Mouse (Mus musculus): ENCODE data around the gene Ccn1. TPM values are rescaled to one million over a fixed set of nuclear protein-coding genes. Genes with fewer than 3 reads are reported as not detected.

Ccn1 gene
- polyA plus RNA-seq, 1 experiment from 2014 or later, result 36.2 TPM

DNA sequence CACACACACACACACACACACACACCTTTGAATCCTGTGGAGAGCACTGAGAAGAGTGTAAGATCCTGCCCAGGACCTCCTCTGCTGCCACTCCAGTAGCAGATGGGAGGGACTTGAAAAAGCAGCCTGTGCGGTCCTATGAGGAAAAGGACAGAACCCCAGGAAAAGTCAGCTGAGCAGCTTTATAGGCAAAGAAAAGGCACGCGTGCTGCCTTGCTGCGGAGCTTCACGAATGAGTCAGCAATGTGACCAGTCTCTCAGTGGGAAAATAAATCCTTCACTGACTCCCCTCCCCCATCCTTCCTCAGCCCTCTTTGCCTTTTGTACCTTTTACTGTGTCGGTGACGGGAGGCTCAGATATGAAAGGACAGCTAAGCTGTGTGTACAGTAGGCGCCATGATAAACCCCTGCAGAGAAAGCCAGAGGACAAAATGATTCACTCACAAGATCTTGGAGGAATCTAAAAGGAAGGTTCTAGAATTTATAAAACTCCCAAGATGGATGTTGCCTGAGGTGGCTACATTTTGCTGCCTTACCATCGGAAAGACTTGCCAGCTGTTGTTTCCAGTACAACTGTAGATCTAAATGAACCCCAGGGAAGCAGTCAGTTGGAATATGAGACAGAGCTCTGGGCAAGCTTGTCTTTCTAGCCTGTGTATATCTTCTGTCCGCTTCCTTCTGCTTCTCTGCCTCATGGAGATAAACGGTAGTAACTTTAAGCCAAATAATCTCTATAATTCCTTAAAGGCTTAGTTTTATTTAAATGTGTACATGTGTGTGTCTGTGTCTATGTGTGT lies 47.2 kb downstream of the Ccn1 start:
- Histone ChIP-seq H3K36me3 (peaks cover 93% of the 10 kb centered on the region), H3K4me3 (no peak overlapping the region), H3K27me3 (ENCODE audit: low read depth, poor library complexity, severe bottlenecking) (no peaks in the 10 kb centered on the region), H3K9me3 (replicated peaks) (no peaks in the 10 kb centered on the region), H3K4me1 (no peaks in the 10 kb centered on the region), H3K27ac (replicated peaks) (no peak overlapping the region)
- DNase-seq (ENCODE audit: low spot score), result no peak
- WGBS, result 89% methylated on average over 11 of the region's 11 CpGs

DNA sequence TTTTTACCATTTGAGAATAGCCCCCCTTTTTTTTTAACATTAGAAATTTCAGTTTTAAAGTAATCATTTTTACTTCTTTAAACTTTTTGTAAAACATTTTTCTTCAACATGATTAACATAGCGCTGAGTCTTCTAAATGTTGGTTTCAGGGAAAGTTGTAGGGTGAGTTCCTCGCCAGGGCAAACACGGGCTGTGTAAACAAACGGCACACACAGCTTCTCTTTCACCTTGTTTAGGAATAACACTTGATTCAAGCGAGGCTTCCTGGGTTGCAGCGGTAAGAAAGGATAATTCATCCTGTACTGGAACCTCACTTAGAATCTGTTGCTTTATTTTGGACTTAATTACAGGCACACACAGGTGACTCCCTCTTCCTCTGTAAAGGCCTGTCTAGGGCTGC lies 48.4 kb downstream of the Ccn1 start:
- Histone ChIP-seq H3K9me3 (replicated peaks) (no peaks in the 10 kb centered on the region), H3K36me3 (peaks cover 85% of the 10 kb centered on the region), H3K4me3 (no peak overlapping the region), H3K4me1 (no peaks in the 10 kb centered on the region), H3K27ac (replicated peaks) (no peak overlapping the region), H3K27me3 (ENCODE audit: low read depth, poor library complexity, severe bottlenecking) (no peaks in the 10 kb centered on the region)
- DNase-seq (ENCODE audit: low spot score), result no peak
- WGBS, result 77% methylated on average over 6 of the region's 6 CpGs

DNA sequence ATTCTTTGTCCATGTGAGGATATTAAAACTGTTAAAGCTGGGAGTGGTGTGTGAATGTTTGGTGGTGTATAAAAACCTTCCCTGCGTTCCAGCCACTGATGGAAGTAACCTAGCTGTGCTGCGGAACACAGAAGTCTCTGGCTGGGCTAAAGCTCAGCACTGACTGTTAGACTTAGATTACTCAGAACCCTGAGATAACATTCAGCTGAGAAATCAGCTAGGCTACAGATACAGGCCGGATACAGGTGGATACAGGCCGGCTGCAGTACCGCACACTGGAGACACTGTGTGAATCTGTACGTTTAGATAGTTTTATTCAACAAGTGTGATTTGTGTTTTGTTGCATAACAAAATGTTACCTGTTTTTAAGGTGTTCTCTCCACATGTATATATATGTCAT lies 49.0 kb downstream of the Ccn1 start:
- Histone ChIP-seq H3K4me3 (no peak overlapping the region), H3K9me3 (replicated peaks) (no peaks in the 10 kb centered on the region), H3K27me3 (ENCODE audit: low read depth, poor library complexity, severe bottlenecking) (no peaks in the 10 kb centered on the region), H3K36me3 (peaks cover 88% of the 10 kb centered on the region), H3K4me1 (no peaks in the 10 kb centered on the region), H3K27ac (replicated peaks) (no peak overlapping the region)
- no peak for DNase-seq (ENCODE audit: low spot score)
- WGBS, result 92% methylated on average over 6 of the region's 6 CpGs

DNA sequence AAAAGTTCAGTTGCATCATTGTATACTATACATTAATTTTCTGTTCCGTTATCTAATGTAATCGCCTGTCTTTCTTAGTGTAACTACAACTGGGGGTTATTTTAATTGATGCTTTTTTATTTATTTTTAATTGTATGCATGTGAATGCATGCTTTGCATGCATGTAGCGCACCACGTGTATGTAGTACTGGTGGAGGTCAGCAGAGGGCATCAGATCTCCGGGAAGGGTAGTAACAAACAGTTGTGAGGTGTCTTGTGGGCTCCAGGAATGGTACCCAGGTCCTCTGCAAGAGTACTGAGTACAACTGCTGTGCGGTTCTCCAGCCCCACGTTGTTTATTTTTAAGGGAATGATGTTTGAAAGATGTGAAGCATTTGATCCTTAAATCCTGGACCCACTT lies 50.7 kb downstream of the Ccn1 start:
- Histone ChIP-seq H3K27ac (replicated peaks) (no peak overlapping the region), H3K27me3 (ENCODE audit: low read depth, poor library complexity, severe bottlenecking) (no peaks in the 10 kb centered on the region), H3K36me3 (peaks cover 88% of the 10 kb centered on the region), H3K4me1 (no peaks in the 10 kb centered on the region), H3K4me3 (no peak overlapping the region), H3K9me3 (replicated peaks) (no peaks in the 10 kb centered on the region)
- WGBS, result 95% methylated on average over 7 of the region's 7 CpGs
- no peak for DNase-seq (ENCODE audit: low spot score)

Other genes starting within 250 kb of the Ccn1 start
- gene Znhit6, start 73.8 kb downstream of the Ccn1 start, polyA plus RNA-seq (2016; fragmentation: Nextera tagmentation; extraction: Ambion mirVana), result 42.1 and 46.4 TPM in 2 replicates
- 24.0 and 26.5 TPM in 2 replicates for gene Ddah1, start 108.7 kb upstream of the Ccn1 start, polyA plus RNA-seq (2016; fragmentation: Nextera tagmentation; extraction: Ambion mirVana)

Measured in midbrain, embryonic 10.5 days (tissue).